Mouse (Mus musculus): Measurements from ENCODE around the gene Slc27a4. TPM values are rescaled to one million over a fixed set of nuclear protein-coding genes. Genes with fewer than 3 reads are reported as not detected.

The Slc27a4 gene
- total and polyA plus RNA-seq, 2 experiments from 2014 or later = 8.4 to 28.2 TPM

DNA sequence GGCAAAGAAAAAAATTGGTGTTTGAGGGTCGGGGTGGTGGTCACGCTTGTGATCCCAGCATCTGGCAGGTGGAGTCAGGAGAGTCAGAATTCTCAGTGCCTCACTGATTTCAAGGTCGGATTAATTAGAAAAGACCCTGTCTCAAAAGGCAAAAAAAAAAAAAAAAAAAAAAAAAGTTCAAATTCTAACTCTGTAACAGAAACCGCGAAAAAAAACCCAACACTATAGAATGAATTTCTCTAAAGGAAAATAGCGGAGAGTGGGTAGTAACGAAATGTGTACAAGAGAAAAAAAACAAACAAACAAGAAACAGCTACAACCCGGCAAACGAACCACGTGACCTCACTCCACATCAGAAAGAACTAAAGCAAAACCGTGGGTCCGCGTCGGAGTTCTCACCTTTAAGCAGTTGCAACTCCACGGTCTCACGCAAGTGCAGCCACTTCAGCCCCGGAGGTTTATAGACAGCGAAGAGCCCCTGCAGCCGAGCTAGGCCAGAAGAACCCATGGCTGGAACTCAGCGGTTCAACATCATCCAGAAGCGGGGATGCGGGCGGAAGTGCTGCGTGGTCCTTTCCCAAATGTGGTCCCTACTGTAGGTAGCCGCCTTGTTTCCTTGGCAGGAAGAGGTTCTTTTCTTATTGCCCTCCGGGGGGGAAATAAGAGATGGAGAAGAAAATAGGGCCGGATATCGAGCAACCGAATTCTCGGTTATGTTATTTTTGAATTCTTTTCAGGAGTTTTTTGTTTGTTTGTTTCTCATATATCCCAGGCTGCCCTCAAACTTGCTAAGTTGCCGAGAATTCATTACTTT lies 15.1 kb upstream of the Slc27a4 start, which contains the start of gene Coq4:
Coq4 (plus strand) TSS at position 390 of the 814 bp plus-strand sequence.
- Histone ChIP-seq H3K4me2 (ENCODE audit: low read depth, low read length) (peak within 1 kb of the TSS; percentile 79), H3K4me3 (ENCODE audit: low read depth, low read length) (peak within 1 kb of the TSS; percentile 70), H3K27me3 (ENCODE audit: control insufficient read depth, insufficient read depth, low read length) (no peaks in the 10 kb centered on the region), H3K27ac (ENCODE audit: low read depth) (peak within 1 kb of the TSS; percentile 84), H3K9ac (replicated peaks; ENCODE audit: low read depth, low read length) (peak within 1 kb of the TSS; percentile 58), H3K36me3 (replicated peaks; ENCODE audit: control insufficient read depth, insufficient read depth, low read length) (peaks cover 57% of the 10 kb centered on the region), H3K9me3 (replicated peaks; ENCODE audit: control insufficient read depth, low read length) (no peaks in the 10 kb centered on the region), H3K4me1 (ENCODE audit: control insufficient read depth, insufficient read depth) (peaks cover 9% of the 10 kb centered on the region; the same call in 1 of the 2 replicates)
- TF ChIP-seq CTCF (IDR thresholded peaks at IDR 0.05; ENCODE audit: low read depth) = no peak
- no peak for TF ChIP-seq EP300 (IDR thresholded peaks at IDR 0.05; ENCODE audit: low read depth)
- ATAC-seq (ENCODE audit: insufficient read depth, low read depth) = peak; percentile 91
- DNase-seq (ENCODE audit: low spot score) = peak; percentile 96
- WGBS = 3% methylated on average over 31 of the region's 31 CpGs

- DNase-seq (ENCODE audit: low spot score) = peak; percentile 70
These were observed 14.3 kb upstream of the Slc27a4 start, which contains the start of gene Trub2 for GRCm38 (mm10) chr2:29787937-29788681. Gene Trub2 (minus strand): TSS chr2:29788502.

GRCm38 (mm10) chr2:29792772-29793487 lies 9.5 kb upstream of the Slc27a4 start:
- ATAC-seq (ENCODE audit: insufficient read depth, low read depth) = no peak
- no peak overlapping the region for H3K9ac ChIP-seq (replicated peaks; ENCODE audit: low read depth, low read length)
- H3K4me3 ChIP-seq (ENCODE audit: low read depth, low read length) = no peak overlapping the region
- H3K9me3 ChIP-seq (replicated peaks; ENCODE audit: control insufficient read depth, low read length) = no peaks in the 10 kb centered on the region
- peaks cover 37% of the 10 kb centered on the region for H3K36me3 ChIP-seq (replicated peaks; ENCODE audit: control insufficient read depth, insufficient read depth, low read length)
- DNase-seq (ENCODE audit: low spot score) = no peak
- H3K4me2 ChIP-seq (ENCODE audit: low read depth, low read length) = no peak overlapping the region
- TF ChIP-seq CTCF (IDR thresholded peaks at IDR 0.05; ENCODE audit: low read depth) = no peak
- TF ChIP-seq EP300 (IDR thresholded peaks at IDR 0.05; ENCODE audit: low read depth) = no peak
- H3K4me1 ChIP-seq (ENCODE audit: control insufficient read depth, insufficient read depth) = peaks cover 4% of the 10 kb centered on the region; the same call in 1 of the 2 replicates
- H3K27me3 ChIP-seq (ENCODE audit: control insufficient read depth, insufficient read depth, low read length) = no peaks in the 10 kb centered on the region
- H3K27ac ChIP-seq (ENCODE audit: low read depth) = no peak overlapping the region
- 87% methylated on average over 2 of the region's 2 CpGs for WGBS

More at GRCm38 (mm10) chr2:29787937-29788681, 14.3 kb upstream of the Slc27a4 start, which contains the start of gene Trub2:
- Histone ChIP-seq H3K4me2 (ENCODE audit: low read depth, low read length) (peak within 1 kb of the TSS; percentile 79), H3K27me3 (ENCODE audit: control insufficient read depth, insufficient read depth, low read length) (no peaks in the 10 kb centered on the region), H3K4me3 (ENCODE audit: low read depth, low read length) (peak within 1 kb of the TSS; percentile 70), H3K36me3 (replicated peaks; ENCODE audit: control insufficient read depth, insufficient read depth, low read length) (peaks cover 49% of the 10 kb centered on the region), H3K9me3 (replicated peaks; ENCODE audit: control insufficient read depth, low read length) (no peaks in the 10 kb centered on the region), H3K9ac (replicated peaks; ENCODE audit: low read depth, low read length) (peak within 1 kb of the TSS; percentile 58), H3K4me1 (ENCODE audit: control insufficient read depth, insufficient read depth) (peaks cover 9% of the 10 kb centered on the region; the same call in 1 of the 2 replicates), H3K27ac (ENCODE audit: low read depth) (peak within 1 kb of the TSS; percentile 84)
- ATAC-seq (ENCODE audit: insufficient read depth, low read depth) = peak; percentile 91
- TF ChIP-seq CTCF (IDR thresholded peaks at IDR 0.05; ENCODE audit: low read depth) (no peak), EP300 (IDR thresholded peaks at IDR 0.05; ENCODE audit: low read depth) (no peak)
- under 1% methylated on average over 45 of the region's 45 CpGs for WGBS

DNA sequence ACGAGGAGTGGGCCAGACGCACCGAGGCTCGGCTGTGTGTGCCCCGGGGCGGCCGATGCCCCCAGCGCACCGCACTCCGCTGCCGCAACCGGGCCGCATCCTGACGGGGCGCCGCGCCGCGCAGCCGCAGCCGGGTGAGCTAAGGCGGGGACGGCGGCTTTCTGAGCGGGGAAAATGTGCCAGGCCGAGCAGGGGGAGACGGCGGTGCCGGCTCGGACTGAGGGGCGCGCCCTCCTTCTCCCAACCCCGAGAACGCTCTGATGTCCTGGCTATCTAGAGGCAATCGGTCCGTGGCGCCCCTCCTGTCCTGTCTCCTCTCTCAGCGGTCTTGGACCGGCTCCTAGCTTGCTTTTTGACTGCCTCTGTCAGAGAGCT lies 380 bp downstream of the Slc27a4 start:
- no peak for DNase-seq (ENCODE audit: low spot score)
- no peaks in the 10 kb centered on the region for H3K27me3 ChIP-seq (ENCODE audit: control insufficient read depth, insufficient read depth, low read length)
- WGBS = under 1% methylated on average over 38 of the region's 39 CpGs
- TF ChIP-seq CTCF (IDR thresholded peaks at IDR 0.05; ENCODE audit: low read depth) = no peak
- no peak for TF ChIP-seq EP300 (IDR thresholded peaks at IDR 0.05; ENCODE audit: low read depth)
- H3K4me2 ChIP-seq (ENCODE audit: low read depth, low read length) = peak overlapping the region; percentile 94
- peaks cover 34% of the 10 kb centered on the region for H3K36me3 ChIP-seq (replicated peaks; ENCODE audit: control insufficient read depth, insufficient read depth, low read length)
- peak overlapping the region; percentile 87 for H3K4me3 ChIP-seq (ENCODE audit: low read depth, low read length)
- peak overlapping the region; percentile 54; the same call in 1 of the 2 replicates for H3K27ac ChIP-seq (ENCODE audit: low read depth)
- ATAC-seq (ENCODE audit: insufficient read depth, low read depth) = peak; percentile 57
- H3K4me1 ChIP-seq (ENCODE audit: control insufficient read depth, insufficient read depth) = peaks cover 10% of the 10 kb centered on the region; the same call in 1 of the 2 replicates
- peak overlapping the region; percentile 77 for H3K9ac ChIP-seq (replicated peaks; ENCODE audit: low read depth, low read length)
- no peaks in the 10 kb centered on the region for H3K9me3 ChIP-seq (replicated peaks; ENCODE audit: control insufficient read depth, low read length)

GRCm38 (mm10) chr2:29803400-29803831 lies 982 bp downstream of the Slc27a4 start:
- DNase-seq (ENCODE audit: low spot score) (peak; percentile 26), ATAC-seq (ENCODE audit: insufficient read depth, low read depth) (peak; percentile 54)
- 22% methylated on average over 6 of the region's 6 CpGs for WGBS
- peaks cover 40% of the 10 kb centered on the region for H3K36me3 ChIP-seq (replicated peaks; ENCODE audit: control insufficient read depth, insufficient read depth, low read length)
- H3K27me3 ChIP-seq (ENCODE audit: control insufficient read depth, insufficient read depth, low read length) = no peaks in the 10 kb centered on the region
- H3K9ac ChIP-seq (replicated peaks; ENCODE audit: low read depth, low read length) = peak overlapping the region; percentile 77
- no peak overlapping the region for H3K27ac ChIP-seq (ENCODE audit: low read depth)
- peak overlapping the region; percentile 94 for H3K4me2 ChIP-seq (ENCODE audit: low read depth, low read length)
- H3K4me3 ChIP-seq (ENCODE audit: low read depth, low read length) = peak overlapping the region; percentile 87
- H3K4me1 ChIP-seq (ENCODE audit: control insufficient read depth, insufficient read depth) = peaks cover 10% of the 10 kb centered on the region; the same call in 1 of the 2 replicates
- TF ChIP-seq EP300 (IDR thresholded peaks at IDR 0.05; ENCODE audit: low read depth) (no peak), CTCF (IDR thresholded peaks at IDR 0.05; ENCODE audit: low read depth) (peak; percentile 45)
- H3K9me3 ChIP-seq (replicated peaks; ENCODE audit: control insufficient read depth, low read length) = no peaks in the 10 kb centered on the region

Measured in heart, postnatal 0 days (tissue).